Mouse (Mus musculus): Measurements from ENCODE around the gene Car14.

Car14 gene

GRCm38 (mm10) chr3:95904568-95904967 is at the start of gene Car14:
Car14 (minus strand) TSS chr3:95904691.
- DNase-seq (ENCODE audit: low read depth, low spot score), result no peak

GRCm38 (mm10) chr3:95953522-95953921 is 49.0 kb upstream of the Car14 start:
- no peak for DNase-seq (ENCODE audit: low read depth, low spot score)

GRCm38 (mm10) chr3:95953023-95953422 is 48.5 kb upstream of the Car14 start:
- no peak for DNase-seq (ENCODE audit: low read depth, low spot score)

GRCm38 (mm10) chr3:95951566-95951965 is 47.1 kb upstream of the Car14 start:
- DNase-seq (ENCODE audit: low read depth, low spot score), result peak; percentile 27

GRCm38 (mm10) chr3:95950763-95951551 is 46.5 kb upstream of the Car14 start:
- DNase-seq (ENCODE audit: low read depth, low spot score), result peak; percentile 95

GRCm38 (mm10) chr3:95948325-95948724 is 43.8 kb upstream of the Car14 start:
- DNase-seq (ENCODE audit: low read depth, low spot score), result no peak

- no peak for DNase-seq (ENCODE audit: low read depth, low spot score)
These were observed 41.3 kb upstream of the Car14 start for GRCm38 (mm10) chr3:95945731-95946240.

- DNase-seq (ENCODE audit: low read depth, low spot score), result no peak
These were observed 40.3 kb upstream of the Car14 start for GRCm38 (mm10) chr3:95944742-95945141.

- no peak for DNase-seq (ENCODE audit: low read depth, low spot score)
These were observed 38.7 kb upstream of the Car14 start for GRCm38 (mm10) chr3:95943226-95943625.

- no peak for DNase-seq (ENCODE audit: low read depth, low spot score)
These were observed 38.3 kb upstream of the Car14 start for GRCm38 (mm10) chr3:95942749-95943148.

GRCm38 (mm10) chr3:95938835-95939234 is 34.3 kb upstream of the Car14 start:
- peak; percentile 50 for DNase-seq (ENCODE audit: low read depth, low spot score)

GRCm38 (mm10) chr3:95938217-95938616 is 33.7 kb upstream of the Car14 start:
- DNase-seq (ENCODE audit: low read depth, low spot score), result no peak

GRCm38 (mm10) chr3:95934448-95934847 is 30.0 kb upstream of the Car14 start:
- no peak for DNase-seq (ENCODE audit: low read depth, low spot score)

- no peak for DNase-seq (ENCODE audit: low read depth, low spot score)
These were observed 28.7 kb upstream of the Car14 start for GRCm38 (mm10) chr3:95933111-95933750.

GRCm38 (mm10) chr3:95932566-95932965 is 28.1 kb upstream of the Car14 start:
- no peak for DNase-seq (ENCODE audit: low read depth, low spot score)

- DNase-seq (ENCODE audit: low read depth, low spot score), result peak; percentile 31
These were observed 27.7 kb upstream of the Car14 start for GRCm38 (mm10) chr3:95932157-95932556.

- peak; percentile 24 for DNase-seq (ENCODE audit: low read depth, low spot score)
These were observed 27.0 kb upstream of the Car14 start for GRCm38 (mm10) chr3:95931471-95931870.

- DNase-seq (ENCODE audit: low read depth, low spot score), result peak; percentile 56
These were observed 25.9 kb upstream of the Car14 start for GRCm38 (mm10) chr3:95930471-95930789.

GRCm38 (mm10) chr3:95929581-95930470 is 25.3 kb upstream of the Car14 start:
- peak; percentile 63 for DNase-seq (ENCODE audit: low read depth, low spot score)

GRCm38 (mm10) chr3:95928658-95929503 is 24.4 kb upstream of the Car14 start, which contains the start of gene Anp32e:
Anp32e (plus strand) TSS chr3:95929246.
- DNase-seq (ENCODE audit: low read depth, low spot score), result peak; percentile 98

- no peak for DNase-seq (ENCODE audit: low read depth, low spot score)
These were observed 23.8 kb upstream of the Car14 start for GRCm38 (mm10) chr3:95928261-95928657.

Measured in CD4-positive, CD25-positive, alpha-beta regulatory T cell, adult 2 months (primary cell).